Mouse (Mus musculus): ENCODE data around the gene Msi2. TPM values are rescaled to one million over a fixed set of nuclear protein-coding genes. Genes with fewer than 3 reads are reported as not detected.
A peak's percentile ranks its signal among the peaks of the same experiment; 100 is the strongest.

Gene Msi2
- total and polyA plus RNA-seq, 2 experiments from 2014 or later = 26.9 to 133 TPM

DNA sequence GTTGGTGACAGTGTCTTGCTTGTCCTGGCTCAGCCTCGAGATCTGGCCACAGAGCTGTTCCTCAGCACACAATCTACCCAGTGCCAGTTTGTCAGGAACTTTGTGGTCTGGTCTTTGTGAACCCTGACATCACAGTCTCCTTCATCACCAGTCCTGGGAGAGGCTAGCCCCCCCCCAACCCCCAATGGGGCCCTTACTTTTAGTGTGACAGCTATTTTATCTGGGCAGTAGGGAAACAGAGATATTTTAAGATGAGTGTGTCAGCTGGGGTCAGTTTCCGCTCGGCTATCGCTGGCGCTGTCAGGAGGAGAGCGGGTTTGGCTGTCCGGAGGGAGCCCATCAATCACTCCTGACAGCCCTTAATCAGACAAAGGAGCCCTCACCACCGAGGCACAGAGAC, 404.8 kb downstream of the Msi2 start:
- TF ChIP-seq CTCF (IDR thresholded peaks at IDR 0.05) = no peak
- Histone ChIP-seq H3K9me3 (ENCODE audit: low read length) (no peaks in the 10 kb centered on the region), H3K9ac (replicated peaks; ENCODE audit: low read length, poor library complexity, severe bottlenecking) (no peak overlapping the region), H3K27me3 (ENCODE audit: insufficient read depth, low read length) (no peaks in the 10 kb centered on the region), H3K36me3 (ENCODE audit: insufficient read depth, low read length) (no peaks in the 10 kb centered on the region), H3K4me3 (ENCODE audit: low read depth, low read length) (no peak overlapping the region), H3K4me1 (ENCODE audit: insufficient read depth, low read length) (no peaks in the 10 kb centered on the region; the same call in 1 of the 2 replicates), H3K27ac (ENCODE audit: low read depth, low read length) (no peak overlapping the region), H3K4me2 (ENCODE audit: low read depth, low read length, poor library complexity, severe bottlenecking) (no peak overlapping the region)
- WGBS = 39% methylated on average over 8 of the region's 8 CpGs
- ATAC-seq (ENCODE audit: low FRiP score) = no peak
- no peak for DNase-seq (ENCODE audit: low spot score)

GRCm38 (mm10) chr11:88311606-88312005, 406.7 kb downstream of the Msi2 start:
- TF ChIP-seq CTCF (IDR thresholded peaks at IDR 0.05) = no peak
- DNase-seq (ENCODE audit: low spot score) = no peak
- Histone ChIP-seq H3K27ac (ENCODE audit: low read depth, low read length) (no peak overlapping the region), H3K4me1 (ENCODE audit: insufficient read depth, low read length) (no peaks in the 10 kb centered on the region; the same call in 1 of the 2 replicates), H3K36me3 (ENCODE audit: insufficient read depth, low read length) (no peaks in the 10 kb centered on the region), H3K4me3 (ENCODE audit: low read depth, low read length) (no peak overlapping the region), H3K27me3 (ENCODE audit: insufficient read depth, low read length) (no peaks in the 10 kb centered on the region), H3K9me3 (ENCODE audit: low read length) (no peaks in the 10 kb centered on the region), H3K4me2 (ENCODE audit: low read depth, low read length, poor library complexity, severe bottlenecking) (no peak overlapping the region), H3K9ac (replicated peaks; ENCODE audit: low read length, poor library complexity, severe bottlenecking) (no peak overlapping the region)
- ATAC-seq (ENCODE audit: low FRiP score) = no peak
- 63% methylated on average over 7 of the region's 7 CpGs for WGBS

DNA sequence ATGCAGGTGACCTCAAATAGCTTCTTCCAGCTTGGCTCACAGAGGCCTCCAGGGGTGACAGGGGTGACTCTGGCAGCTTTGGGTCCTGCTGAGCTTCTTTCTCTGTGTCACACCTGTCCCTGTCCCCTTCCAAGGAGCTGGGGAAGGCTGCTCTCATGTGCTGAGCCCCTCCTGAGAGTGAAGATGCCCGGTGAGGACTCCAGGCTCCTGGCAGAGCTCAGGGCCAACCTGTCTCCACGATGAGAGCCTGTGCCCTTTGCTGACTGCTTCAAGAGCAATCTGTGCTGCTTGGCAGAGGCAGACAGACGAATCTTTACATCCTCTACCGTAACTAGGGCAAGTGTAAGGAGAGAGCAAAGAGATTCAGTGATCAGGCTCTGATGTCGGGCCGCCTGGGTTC, 407.5 kb downstream of the Msi2 start:
- H3K27ac ChIP-seq (ENCODE audit: low read depth, low read length) = no peak overlapping the region
- H3K27me3 ChIP-seq (ENCODE audit: insufficient read depth, low read length) = no peaks in the 10 kb centered on the region
- H3K4me2 ChIP-seq (ENCODE audit: low read depth, low read length, poor library complexity, severe bottlenecking) = no peak overlapping the region
- 71% methylated on average over 6 of the region's 6 CpGs for WGBS
- H3K9ac ChIP-seq (replicated peaks; ENCODE audit: low read length, poor library complexity, severe bottlenecking) = 0 out of 2 replicates have a peak overlapping the region, but pooled peaks have one; percentile 8
- no peaks in the 10 kb centered on the region for H3K36me3 ChIP-seq (ENCODE audit: insufficient read depth, low read length)
- ATAC-seq (ENCODE audit: low FRiP score) (no peak), DNase-seq (ENCODE audit: low spot score) (no peak)
- no peak overlapping the region for H3K4me3 ChIP-seq (ENCODE audit: low read depth, low read length)
- no peaks in the 10 kb centered on the region for H3K9me3 ChIP-seq (ENCODE audit: low read length)
- H3K4me1 ChIP-seq (ENCODE audit: insufficient read depth, low read length) = no peaks in the 10 kb centered on the region; the same call in 1 of the 2 replicates
- TF ChIP-seq CTCF (IDR thresholded peaks at IDR 0.05) = no peak

GRCm38 (mm10) chr11:88309059-88309700, 409.1 kb downstream of the Msi2 start:
- Histone ChIP-seq H3K4me1 (ENCODE audit: insufficient read depth, low read length) (no peaks in the 10 kb centered on the region; the same call in 1 of the 2 replicates), H3K27ac (ENCODE audit: low read depth, low read length) (no peak overlapping the region), H3K4me2 (ENCODE audit: low read depth, low read length, poor library complexity, severe bottlenecking) (no peak overlapping the region), H3K4me3 (ENCODE audit: low read depth, low read length) (no peak overlapping the region), H3K9me3 (ENCODE audit: low read length) (no peaks in the 10 kb centered on the region), H3K36me3 (ENCODE audit: insufficient read depth, low read length) (no peaks in the 10 kb centered on the region), H3K9ac (replicated peaks; ENCODE audit: low read length, poor library complexity, severe bottlenecking) (no peak overlapping the region), H3K27me3 (ENCODE audit: insufficient read depth, low read length) (no peaks in the 10 kb centered on the region)
- no peak for TF ChIP-seq CTCF (IDR thresholded peaks at IDR 0.05)
- DNase-seq (ENCODE audit: low spot score) = peak; percentile 46
- 26% methylated on average over 10 of the region's 10 CpGs for WGBS
- no peak for ATAC-seq (ENCODE audit: low FRiP score)

GRCm38 (mm10) chr11:88307616-88308543, 410.4 kb downstream of the Msi2 start:
- Histone ChIP-seq H3K4me3 (ENCODE audit: low read depth, low read length) (no peak overlapping the region), H3K27me3 (ENCODE audit: insufficient read depth, low read length) (no peaks in the 10 kb centered on the region), H3K4me2 (ENCODE audit: low read depth, low read length, poor library complexity, severe bottlenecking) (no peak overlapping the region), H3K36me3 (ENCODE audit: insufficient read depth, low read length) (no peaks in the 10 kb centered on the region), H3K27ac (ENCODE audit: low read depth, low read length) (no peak overlapping the region), H3K4me1 (ENCODE audit: insufficient read depth, low read length) (peaks cover 4% of the 10 kb centered on the region; the same call in 1 of the 2 replicates), H3K9ac (replicated peaks; ENCODE audit: low read length, poor library complexity, severe bottlenecking) (no peak overlapping the region), H3K9me3 (ENCODE audit: low read length) (no peaks in the 10 kb centered on the region)
- WGBS = 83% methylated on average over 14 of the region's 14 CpGs
- DNase-seq (ENCODE audit: low spot score) = no peak
- ATAC-seq (ENCODE audit: low FRiP score) = no peak
- peak; percentile 49 for TF ChIP-seq CTCF (IDR thresholded peaks at IDR 0.05)

DNA sequence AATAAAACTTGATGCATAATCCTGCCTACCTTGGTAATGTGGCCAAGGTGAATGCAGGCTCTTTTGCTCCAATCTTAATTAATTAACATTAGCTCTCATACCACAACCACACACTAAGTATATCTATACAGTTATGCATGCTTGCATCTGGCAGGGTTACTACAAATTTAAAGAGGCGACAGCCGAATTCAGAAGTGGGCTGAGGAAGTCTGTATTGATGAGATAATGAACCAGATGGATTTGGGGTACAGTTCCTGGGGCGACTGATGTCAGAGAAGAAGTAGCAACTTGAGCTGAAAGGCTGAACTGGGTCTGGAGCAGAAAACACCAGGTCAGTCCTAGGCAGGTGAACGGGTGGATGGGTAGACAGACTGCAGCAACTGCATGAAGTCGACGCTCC, 412.6 kb downstream of the Msi2 start:
- no peak overlapping the region for H3K4me2 ChIP-seq (ENCODE audit: low read depth, low read length, poor library complexity, severe bottlenecking)
- TF ChIP-seq CTCF (IDR thresholded peaks at IDR 0.05) = no peak
- 93% methylated on average over 6 of the region's 6 CpGs for WGBS
- ATAC-seq (ENCODE audit: low FRiP score) (no peak), DNase-seq (ENCODE audit: low spot score) (no peak)
- H3K27ac ChIP-seq (ENCODE audit: low read depth, low read length) = no peak overlapping the region
- peaks cover 4% of the 10 kb centered on the region; the same call in 1 of the 2 replicates for H3K4me1 ChIP-seq (ENCODE audit: insufficient read depth, low read length)
- H3K4me3 ChIP-seq (ENCODE audit: low read depth, low read length) = no peak overlapping the region
- H3K9me3 ChIP-seq (ENCODE audit: low read length) = no peaks in the 10 kb centered on the region
- H3K9ac ChIP-seq (replicated peaks; ENCODE audit: low read length, poor library complexity, severe bottlenecking) = no peak overlapping the region
- no peaks in the 10 kb centered on the region for H3K36me3 ChIP-seq (ENCODE audit: insufficient read depth, low read length)
- H3K27me3 ChIP-seq (ENCODE audit: insufficient read depth, low read length) = no peaks in the 10 kb centered on the region
